Mouse (Mus musculus): ENCODE measurements around the gene Dock11.

Dock11 gene

GRCm38 (mm10) chrX:36101318-36101717 lies 212.7 kb downstream of the Dock11 start:
- DNase-seq (ENCODE audit: low spot score) = no peak

- DNase-seq (ENCODE audit: low spot score) = no peak
These were observed 220.0 kb downstream of the Dock11 start for GRCm38 (mm10) chrX:36108601-36109000.

- peak; percentile 44 for DNase-seq (ENCODE audit: low spot score)
These were observed 223.2 kb downstream of the Dock11 start, which contains the start of gene Il13ra1 for GRCm38 (mm10) chrX:36111622-36112421. TSS of gene Il13ra1 (plus strand) at chrX:36112110.

- no peak for DNase-seq (ENCODE audit: low spot score)
These were observed 223.8 kb downstream of the Dock11 start for GRCm38 (mm10) chrX:36112422-36112750.

- DNase-seq (ENCODE audit: low spot score) = no peak
These were observed 226.5 kb downstream of the Dock11 start for GRCm38 (mm10) chrX:36115171-36115570.
